Mouse (Mus musculus) urinary bladder, postnatal 25 days (tissue): ENCODE data around the gene Pcgf2.
A peak's percentile ranks its signal among the peaks of the same experiment; 100 is the strongest.
"Not testable (repeated sequence)": the region's sequence is repeated elsewhere in the genome, so short reads cannot be mapped to it uniquely, and the experiment has no call there.

ENCODE experiments used
- DNase-seq: peaks from one replicate; pipeline ENCODE4 v3.0.0; 2022; ENCODE audit warnings: low spot score

Pcgf2 gene

DNA sequence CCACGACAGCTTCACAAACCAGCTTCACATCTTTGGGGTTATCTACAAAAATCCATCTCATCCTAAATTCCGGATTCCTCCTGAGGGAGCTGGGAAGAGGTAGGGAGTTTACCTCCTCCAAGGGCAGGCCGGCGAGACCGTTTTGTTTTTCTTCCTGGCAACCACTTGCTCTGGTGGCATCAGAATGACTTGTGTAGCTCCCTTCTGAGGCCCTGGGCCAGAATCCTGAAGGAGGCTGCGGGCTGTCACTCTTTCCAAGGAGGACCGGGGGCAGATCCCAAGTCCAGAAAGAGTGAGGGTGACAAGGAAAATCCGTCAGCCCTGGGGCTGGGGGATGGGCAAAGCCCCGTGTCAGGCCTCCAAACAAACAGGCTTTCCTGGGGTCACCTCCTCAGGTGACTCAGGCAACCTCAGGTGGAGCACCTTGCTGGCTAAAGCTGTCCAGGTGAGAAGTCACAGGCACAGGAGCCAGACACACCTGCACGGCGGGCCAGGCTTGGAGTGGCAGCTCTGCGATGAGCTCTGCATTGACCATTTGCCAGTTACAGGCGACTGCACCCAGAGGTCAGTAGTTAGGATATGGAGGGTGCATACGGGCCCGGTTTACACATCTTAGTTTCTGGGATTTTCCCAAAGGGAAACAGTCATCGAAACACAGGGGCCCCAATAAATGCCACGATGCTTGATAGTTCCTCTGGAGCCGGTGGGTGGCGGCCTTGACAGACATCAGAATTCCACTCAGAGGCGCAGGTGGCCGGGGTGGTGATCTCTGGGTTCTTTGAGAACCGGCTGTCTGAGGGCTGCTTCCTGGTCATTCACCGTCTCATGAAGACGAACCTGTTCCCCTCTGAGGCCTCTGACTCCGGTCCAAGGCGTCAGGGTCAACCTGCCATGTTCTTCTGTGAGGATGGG, 17.3 kb upstream of the Pcgf2 start:
- no peak for DNase-seq

DNA sequence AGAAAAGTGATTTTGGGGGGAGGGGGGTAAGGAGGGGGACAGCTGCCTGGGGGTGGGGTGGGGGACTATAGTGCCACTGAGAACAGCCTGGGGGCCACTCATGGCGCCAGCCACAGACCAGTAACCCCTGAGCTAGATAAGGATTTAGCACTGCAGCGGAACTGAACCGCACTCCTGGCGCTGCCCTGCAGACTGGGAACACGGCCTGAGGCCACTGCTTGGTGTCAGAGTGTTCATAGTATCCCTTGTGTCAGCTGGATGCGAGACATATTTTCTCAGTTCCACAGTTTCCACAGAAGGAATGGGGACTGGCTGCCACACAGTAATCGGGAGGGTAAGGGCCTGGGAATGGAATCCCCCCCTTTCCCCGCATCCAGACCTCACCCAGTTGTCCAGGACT, 15.7 kb upstream of the Pcgf2 start:
- DNase-seq: no peak

DNA sequence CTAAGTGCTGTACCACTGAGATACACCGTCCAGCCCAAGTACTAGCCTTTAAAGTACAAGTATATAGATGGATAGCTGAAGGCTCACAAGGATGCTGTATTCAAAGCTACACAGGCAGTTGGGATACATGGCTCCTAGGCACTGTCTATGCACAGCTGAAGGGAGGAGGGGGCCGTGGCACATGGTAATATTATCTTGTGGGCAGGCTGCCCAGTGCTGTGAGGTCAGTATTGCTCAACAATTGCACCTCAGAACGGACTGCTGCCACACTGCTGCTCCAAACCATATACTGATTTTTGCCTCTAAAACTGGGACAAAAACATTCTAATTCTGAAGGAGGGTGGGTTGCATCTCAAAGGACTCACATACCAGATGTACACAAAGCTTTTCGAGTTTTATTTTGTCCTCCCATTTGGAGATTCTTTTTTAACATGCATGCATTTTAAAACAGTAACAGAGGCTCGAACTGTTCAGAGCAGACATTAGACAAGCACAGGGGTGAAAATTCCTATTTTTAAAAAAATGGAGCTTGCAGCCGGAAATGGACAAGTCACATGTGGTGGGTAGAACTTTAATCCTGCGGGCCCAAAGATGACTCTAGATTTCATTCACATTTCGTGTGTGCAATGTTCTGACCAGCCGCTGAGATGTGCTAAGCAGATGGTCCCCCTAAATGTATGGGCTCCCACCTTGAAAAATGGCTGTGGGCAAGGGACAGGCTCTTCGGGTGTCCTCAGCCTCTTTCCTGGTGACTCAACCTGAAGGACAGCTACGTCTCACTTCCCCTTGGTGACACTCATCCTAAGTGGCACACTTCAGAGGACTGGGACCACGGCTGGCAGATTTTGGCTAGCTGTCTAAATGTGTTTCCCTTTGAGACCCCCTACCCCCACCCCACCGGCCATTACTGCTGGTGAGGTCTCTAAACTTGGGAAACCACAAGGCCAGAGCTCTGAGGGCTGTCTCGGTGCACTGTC, 14.8 kb upstream of the Pcgf2 start:
- no peak for DNase-seq

DNA sequence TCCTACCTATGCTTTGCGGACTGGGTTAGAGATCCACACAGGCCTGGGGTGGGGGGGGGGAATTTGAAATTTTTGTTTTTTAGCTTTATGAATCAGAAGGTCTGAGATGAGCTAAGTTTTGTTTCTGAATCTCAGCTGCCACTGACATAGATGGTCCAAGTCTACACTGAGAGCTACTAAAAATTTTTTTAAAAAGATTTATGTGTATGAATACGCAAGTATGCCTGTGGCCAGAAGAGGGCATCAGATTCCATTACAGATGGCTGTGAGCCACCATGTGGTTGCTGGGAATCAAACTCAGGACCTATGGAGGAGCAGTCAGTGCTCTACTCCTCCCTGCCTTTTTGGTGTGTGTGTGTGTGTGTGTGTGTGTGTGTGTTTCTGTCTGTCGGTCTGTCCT, 14.1 kb upstream of the Pcgf2 start:
- no peak for DNase-seq

DNA sequence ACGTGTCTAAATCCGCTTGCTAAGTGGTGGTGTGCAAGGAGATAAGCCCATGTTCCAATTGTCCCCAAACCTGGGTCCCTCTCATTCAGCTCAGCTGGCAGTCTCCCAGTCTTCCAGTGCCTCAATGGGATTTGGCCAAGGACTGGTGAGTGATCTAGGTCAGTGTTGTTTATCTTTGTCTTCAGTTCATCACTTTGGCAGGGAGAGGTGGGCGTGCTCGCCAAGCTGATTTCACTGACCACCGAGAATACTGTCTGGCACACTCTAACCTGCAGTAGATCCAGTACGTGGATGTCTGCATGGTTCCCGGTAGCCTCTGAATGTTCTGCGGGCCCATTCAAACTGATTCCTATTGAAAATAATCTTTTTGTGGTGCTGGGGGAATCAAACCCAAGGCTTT, 13.6 kb upstream of the Pcgf2 start:
- DNase-seq: no peak

DNA sequence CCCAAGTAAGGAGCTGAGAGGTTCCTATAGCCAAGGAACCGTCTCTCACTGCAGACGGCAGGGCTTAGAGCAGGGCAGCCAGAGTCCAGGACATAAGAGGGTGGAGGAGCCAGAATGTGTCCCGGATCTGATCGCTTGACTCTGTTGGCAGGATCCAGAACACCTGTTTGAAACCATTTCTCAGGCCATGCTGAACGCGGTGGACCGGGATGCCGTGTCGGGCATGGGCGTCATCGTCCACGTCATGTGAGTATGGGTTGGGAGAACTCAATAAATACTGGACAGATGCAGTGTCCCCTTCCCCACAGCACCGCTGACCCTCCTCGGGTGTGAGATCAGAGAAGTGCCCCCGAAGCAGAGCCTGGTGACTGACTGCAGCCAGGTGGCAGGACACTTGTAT, 12.0 kb upstream of the Pcgf2 start:
- DNase-seq: no peak

DNA sequence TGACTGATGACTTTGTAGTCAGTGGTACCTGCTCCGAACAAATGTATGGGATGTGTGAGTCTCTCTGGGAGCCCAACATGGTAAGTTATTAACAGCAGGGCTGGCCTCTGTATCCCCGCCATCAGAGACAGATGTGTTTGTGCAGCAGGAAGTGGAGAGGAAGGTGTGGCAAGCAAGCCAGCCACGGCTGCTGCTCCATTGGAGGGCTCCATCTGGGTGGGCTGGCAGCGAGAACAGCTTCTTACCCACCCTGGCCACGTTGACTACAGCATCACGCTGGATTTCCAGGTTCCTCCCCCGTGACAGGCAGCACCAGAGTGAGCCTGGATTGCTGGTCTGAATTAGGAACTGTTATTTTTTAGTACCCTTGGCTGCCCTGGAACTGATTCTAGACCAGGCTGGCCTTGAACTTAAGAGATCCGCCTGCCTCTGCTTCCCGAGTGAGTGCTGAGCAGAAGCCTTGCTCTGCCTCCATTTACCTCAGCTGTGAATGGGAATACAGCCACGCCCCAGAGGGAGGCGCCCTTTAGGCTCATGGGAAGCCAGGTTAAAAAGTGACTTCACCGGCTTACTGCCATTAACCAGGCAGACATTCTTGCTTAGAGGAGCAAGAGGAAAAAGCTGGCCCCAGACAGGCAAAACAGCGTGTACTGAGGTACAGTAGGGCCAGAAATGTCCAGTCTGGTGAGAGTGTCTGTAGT, 11.1 kb upstream of the Pcgf2 start:
- no peak for DNase-seq

DNA sequence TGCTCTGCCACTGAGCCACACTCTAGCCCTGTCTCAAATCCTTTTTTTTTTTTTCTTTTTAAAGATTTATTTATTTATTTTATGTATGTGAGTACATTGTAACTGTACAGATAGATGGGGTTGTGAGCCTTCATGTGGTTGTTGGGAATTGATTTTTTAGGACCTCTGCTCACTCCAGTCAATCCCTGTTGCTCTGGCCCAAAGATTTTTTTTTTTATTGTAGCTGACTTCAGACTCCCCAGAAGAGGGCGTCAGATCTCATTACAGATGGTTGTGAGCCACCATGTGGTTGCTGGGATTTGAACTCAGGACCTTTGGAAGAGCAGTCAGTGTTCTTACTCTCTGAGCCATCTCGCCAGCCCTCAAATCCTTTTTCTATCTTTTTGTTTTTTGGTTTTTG, 9.8 kb upstream of the Pcgf2 start:
- not testable (repeated sequence) for DNase-seq

DNA sequence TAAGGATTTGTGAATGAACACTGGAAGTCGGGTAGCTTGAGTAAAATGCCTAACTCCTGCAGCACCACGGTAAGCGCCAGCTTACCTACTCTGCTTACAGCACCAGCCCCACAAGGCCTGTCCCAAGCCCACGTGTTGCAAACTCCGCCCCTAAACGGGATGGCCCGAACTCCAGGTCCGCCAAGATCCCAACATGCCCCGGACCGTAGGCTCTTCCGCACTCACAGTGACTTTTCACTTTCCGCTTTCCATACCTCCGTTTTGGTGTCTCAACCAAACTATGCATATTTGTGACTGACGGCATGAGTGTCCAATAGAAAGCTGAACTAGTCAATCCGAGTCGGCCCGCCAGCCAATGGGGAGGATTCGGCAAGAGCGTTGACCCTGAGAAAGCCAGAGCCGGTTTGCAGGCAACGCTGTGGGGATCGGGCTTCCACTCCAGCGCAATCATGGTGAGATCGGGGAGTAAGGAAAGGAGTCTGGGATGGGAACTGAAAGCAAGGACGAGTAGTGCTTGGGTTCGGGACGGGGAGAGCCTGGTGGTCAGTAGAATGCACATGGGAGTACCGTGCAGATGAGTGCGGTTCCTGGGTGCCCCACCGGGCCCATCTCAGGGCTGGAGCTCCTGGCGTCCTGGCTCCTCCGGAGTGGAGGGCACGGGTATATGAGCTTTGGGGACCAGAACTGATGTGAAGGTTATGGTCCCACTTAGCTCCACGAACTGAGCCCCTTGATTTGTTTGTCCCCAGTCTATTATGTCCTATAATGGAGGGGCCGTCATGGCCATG, 2.9 kb upstream of the Pcgf2 start, which contains the start of gene Psmb3:
Gene Psmb3 (plus strand): TSS at position 361 of the 788 bp plus-strand sequence.
- DNase-seq: peak; percentile 96

DNA sequence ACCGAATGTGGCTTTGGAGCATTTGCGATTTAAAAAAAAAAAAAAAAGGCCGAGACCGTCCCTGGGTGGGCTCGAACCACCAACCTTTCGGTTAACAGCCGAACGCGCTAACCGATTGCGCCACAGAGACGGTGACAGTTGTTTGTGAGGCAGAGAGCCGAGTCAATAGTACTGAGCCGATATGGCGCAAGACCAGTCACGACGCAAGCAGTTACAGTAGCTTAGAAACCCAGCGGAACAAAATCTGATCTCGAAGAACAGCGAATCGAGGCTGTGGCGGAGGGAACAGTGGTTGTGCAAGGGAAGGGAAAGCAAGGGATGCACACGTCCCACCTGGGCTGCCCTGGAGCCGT, 2.1 kb upstream of the Pcgf2 start:
- DNase-seq: peak; percentile 94

DNA sequence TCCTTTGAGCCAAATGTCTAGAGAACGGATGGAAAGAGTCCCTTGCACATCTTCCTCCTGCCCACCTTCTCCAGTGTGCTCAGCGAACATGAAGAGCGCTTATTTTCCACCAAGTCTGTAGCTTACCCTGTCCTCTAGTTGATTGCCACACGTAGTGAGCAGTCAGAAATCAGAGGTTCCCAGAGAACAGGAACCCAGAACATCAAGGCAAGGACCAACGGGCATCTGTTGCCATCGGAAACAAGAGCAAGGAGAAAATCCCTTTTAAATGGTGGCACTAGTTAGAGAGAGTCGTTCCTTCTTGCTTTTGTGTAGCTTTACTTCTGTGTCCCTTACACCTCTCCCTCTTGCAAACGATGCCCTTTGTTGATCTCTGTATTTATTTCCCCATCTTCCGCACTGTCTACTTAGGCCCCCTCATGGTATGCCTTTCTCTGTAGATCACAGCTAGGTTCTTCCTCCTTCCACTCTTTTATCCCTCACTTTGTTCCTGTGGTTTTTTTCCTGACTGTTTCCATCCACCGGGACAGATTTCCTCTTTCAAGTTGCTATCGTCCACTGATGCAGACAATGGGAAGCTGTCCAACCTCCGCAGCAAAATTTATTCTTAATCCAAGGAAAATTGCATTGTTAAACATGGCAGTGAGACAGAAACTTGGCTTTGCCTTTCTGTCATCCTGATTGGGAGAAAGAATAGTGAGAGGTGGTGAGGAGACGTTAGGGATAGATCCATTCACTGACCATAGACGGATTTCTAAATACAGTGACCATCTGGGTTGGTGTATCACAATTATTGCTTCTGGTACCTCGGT, 1.5 kb upstream of the Pcgf2 start:
- DNase-seq: no peak

DNA sequence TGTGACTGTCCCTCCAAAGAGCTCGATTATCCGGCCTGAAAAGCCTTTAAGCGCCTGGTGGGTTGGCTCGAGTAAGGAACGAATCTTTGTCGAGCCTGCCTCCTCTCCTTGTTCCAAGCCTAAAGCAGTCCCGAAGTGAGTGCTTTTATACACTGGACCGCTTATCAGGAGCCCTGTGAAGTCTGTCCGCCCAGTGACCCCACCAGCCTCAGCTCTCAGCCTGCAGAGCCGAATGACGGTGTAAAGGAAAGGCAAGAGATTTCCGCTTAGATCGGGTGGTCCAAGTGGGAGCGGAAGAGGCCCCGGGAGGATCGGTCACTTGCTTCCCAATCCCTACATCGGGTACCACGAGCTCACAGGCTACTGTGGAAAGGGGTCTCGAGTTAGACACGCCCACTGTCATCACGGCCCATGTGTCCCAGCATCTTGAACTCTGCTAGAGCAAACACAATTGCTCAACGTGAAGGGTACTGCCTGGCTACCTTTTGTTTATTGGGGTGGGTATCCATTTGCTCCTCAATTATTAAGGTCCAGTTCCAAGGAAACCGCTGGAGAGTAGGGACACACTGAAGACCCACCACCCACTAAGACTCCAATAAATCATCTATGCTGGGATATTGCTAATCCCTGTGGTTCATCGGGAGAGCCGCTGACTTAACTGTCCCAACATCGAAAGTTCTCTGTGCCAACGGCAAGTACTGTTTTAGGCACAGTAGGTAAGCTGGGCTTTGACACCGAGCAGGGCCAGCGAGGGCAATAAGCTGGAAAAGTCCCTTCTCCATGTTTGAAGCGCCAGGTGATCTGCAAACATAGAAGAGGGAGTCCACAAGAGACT, 666 bp upstream of the Pcgf2 start:
- no peak for DNase-seq

DNA sequence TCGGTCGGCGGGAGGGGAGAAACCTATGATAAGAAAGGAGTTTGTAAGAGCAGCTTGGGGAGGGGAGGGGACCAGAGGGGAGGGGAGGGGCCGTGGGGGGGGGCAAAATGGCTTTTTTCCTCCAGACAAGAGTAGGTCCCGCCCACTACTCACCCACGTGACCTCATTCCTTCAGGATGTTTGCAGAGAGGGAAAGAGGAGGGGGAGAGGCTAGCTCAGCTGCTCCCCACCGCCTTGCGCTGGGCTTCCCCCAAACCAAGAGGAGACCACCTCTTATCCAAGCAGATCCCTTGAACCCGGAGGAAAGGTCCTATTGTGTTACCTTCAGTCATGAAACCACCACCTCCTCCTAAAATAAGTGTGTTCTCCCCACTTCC, 683 bp downstream of the Pcgf2 start:
- peak; percentile 79 for DNase-seq

DNA sequence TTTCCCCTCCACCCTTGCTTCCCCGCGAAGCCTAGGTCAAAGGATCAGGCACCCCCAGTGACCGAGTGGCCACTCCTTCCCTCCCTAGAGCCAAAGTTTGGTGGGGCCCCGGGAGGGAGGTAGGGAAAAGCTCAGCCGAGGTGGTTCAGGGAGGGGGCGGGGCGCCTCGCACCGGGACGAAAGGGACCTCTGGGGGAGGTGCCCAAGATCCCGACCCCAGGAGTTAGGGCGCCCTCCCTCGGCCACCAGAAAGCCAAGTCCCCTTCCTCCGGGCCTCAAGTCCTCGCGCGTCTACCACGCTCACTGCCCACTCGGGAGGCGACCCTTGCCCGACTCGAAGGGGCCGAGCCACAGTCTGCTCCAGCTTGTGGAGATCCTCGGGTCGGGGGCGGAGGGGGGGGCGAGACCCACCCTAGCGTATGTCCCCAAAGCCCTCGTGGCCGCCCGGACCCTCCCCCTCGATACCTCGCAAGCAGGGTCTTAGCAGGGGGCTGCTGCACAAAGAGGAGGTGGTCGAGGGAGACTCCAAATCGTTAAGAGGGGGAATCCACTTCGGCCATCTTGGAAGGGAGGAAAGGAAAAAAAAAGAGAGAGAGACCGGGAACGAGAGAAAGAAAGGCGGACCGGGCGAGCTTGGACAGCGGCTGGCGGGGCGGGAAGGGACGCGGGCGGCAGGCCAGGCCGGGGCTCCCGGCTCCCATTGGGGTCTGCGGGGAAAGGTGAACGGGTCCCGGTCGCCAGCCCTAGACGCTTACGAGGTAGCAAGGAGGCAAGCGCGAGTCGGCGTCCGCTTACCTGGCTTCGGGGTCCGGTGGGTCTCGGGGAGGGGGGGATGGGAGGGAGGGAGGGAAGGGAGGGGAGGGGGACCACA, 1.3 kb downstream of the Pcgf2 start:
- peak; percentile 75 for DNase-seq

DNA sequence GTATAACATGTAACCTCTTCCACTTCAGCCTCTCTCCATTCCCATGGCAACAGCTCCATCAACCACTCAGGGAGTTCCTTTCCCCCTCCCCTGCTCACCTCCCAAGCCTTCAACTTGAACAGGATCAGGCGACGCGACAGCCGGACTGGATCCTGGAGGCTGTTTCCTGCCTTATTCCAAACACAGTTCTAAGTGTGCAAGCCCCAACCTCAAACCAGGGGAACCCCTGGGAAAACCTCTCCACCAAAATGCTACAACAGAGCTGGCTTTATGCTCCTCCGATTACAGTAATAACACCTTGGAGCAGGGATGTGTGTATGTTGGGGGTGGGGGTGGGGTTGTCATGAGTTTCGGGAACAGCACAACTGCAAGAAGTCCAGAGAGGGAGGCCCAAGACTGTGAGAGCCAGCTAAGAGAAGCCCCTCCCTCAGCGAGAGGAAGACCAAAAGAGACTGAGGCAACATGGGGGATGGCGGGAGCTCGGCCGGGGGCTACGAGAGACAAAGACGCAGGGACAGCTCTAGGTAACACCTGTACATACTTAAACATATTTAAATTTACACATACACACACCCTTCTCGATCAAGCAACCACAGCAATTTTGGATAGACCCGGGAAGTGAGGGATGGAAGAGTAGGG, 2.3 kb downstream of the Pcgf2 start:
- no peak for DNase-seq

DNA sequence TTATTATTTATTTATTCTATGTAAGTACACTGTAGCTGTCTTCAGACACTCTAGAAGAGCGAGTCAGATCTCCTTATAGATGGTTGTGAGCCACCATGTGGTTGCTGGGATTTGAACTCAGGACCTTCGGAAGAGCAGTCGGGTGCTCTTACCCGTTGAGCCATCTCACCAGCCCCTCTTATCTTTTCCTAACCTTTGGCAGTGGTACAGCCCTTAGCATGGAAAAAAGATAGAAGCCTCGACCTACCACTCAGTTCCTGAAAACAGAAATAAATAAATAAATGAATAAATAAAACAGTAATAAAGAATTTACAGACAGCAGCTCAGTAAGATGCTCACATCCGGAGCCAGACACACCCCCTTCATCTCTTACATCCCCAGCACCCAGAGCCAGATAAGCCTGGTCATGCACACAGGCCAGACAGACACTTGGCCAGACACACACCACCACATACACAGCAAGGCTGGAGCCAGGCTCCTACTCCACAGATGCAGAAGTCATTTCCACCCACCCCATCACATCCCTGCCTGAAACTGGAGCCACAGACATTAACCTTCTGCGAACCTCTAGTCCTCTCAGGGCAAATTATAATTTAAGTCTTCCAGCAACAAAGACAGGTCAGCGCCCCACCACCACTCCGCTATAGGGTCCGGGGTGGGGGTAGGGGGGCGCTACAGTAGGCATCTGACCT, 3.0 kb downstream of the Pcgf2 start:
- DNase-seq: no peak

DNA sequence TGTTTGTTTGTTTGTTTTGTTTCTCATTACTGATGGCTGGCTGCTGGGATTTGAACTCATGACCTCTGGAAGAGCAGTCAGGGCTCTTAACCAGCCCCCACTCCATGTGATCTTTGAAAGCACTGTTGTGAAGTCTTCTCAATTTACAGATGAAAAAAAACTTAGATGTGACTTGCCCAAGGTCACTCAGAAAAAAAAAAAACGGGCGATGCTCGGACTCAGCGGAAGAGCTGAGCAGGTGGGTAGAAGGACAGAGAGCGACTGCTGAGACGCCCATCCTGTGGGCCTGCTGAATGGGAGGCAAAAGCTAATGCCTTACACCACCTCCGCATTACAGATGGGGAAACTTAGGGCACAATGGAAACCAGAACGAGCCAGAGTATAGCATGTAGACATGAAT, 3.6 kb downstream of the Pcgf2 start:
- DNase-seq: no peak
